Mouse (Mus musculus) forebrain, postnatal 0 days (tissue): ENCODE results near the gene Pgbd5. TPM values are rescaled to one million over a fixed set of nuclear protein-coding genes. Genes with fewer than 3 reads are reported as not detected.

ENCODE experiments used
- ATAC-seq: fragments of 200-750 bp; cut with Nextera tagmentation; 2 replicates; pipeline ENCODE4 v1.8.0; 2017; ENCODE audit warnings: mild to moderate bottlenecking, moderate library complexity
- DNase-seq: peaks from one replicate; pipeline ENCODE4 v3.0.0-alpha.2; 2015
- H3K27ac ChIP-seq: fragments of 300-500 bp; sonication (generic); 2 replicates; pipeline ENCODE4 v1.5.1; 2014; ENCODE audit warnings: low read depth, mild to moderate bottlenecking, antibody characterized with exemption, low read length, moderate library complexity, mixed read lengths
- H3K27me3 ChIP-seq: fragments of 300-500 bp; sonication (generic); 2 replicates; pipeline ENCODE4 v1.6.1; 2014; ENCODE audit warnings: mild to moderate bottlenecking, low read length, mixed read lengths; ENCODE audit not compliant: insufficient read depth
- H3K36me3 ChIP-seq: fragments of 300-500 bp; sonication (generic); 2 replicates; pipeline ENCODE4 v1.6.1; 2014; ENCODE audit warnings: mild to moderate bottlenecking, moderate library complexity; ENCODE audit not compliant: insufficient read depth
- H3K4me1 ChIP-seq: fragments of 300-500 bp; sonication (generic); 2 replicates; pipeline ENCODE4 v1.6.1; 2014; ENCODE audit warnings: antibody characterized with exemption; ENCODE audit not compliant: insufficient read depth
- H3K4me2 ChIP-seq: fragments of 300-500 bp; sonication (generic); 2 replicates; pipeline ENCODE4 v1.6.1; 2014; ENCODE audit warnings: low read depth, mild to moderate bottlenecking, moderate library complexity
- H3K4me3 ChIP-seq: fragments of 300-500 bp; sonication (generic); 2 replicates; pipeline ENCODE4 v1.5.1; 2014; ENCODE audit warnings: low read depth, low read length, mixed read lengths
- H3K9ac ChIP-seq: fragments of 300-500 bp; sonication (generic); 2 replicates; pipeline ENCODE4 v1.6.1; 2014; ENCODE audit warnings: mild to moderate bottlenecking
- H3K9me3 ChIP-seq: fragments of 300-500 bp; sonication (generic); 2 replicates; pipeline ENCODE4 v1.6.1; 2016; ENCODE audit warnings: low read length
- CTCF ChIP-seq: sonication (generic); IDR thresholded peaks from 2 replicates; pipeline ENCODE4 v1.5.1; 2016; ENCODE audit warnings: antibody characterized with exemption, control low read depth, low read depth
- WGBS: fragments of 180-500 bp; shearing (Covaris S2); extraction: QIAGEN DNeasy Blood & Tissue Kit; methylation state at CpG from one replicate; pipeline ENCODE4 v1.1.7; 2014; 5-methylcytosine and 5-hydroxymethylcytosine counted together
- polyA plus RNA-seq: library from polyadenylated mRNA; unstranded; fragments of >200 nt; fragmentation: Nextera tagmentation; extraction: Ambion mirVana; gene quantifications from 2 replicates; pipeline ENCODE4 v1.2.1, GENCODE M21; 2015
- total RNA-seq: library from RNA; depleted of rRNA; stranded (reverse); fragments of >200 nt; gene quantifications from 2 replicates; pipeline ENCODE4 v1.2.3, GENCODE M21; 2014; rRNA removed

Pgbd5 gene
- total and polyA plus RNA-seq, 2 experiments from 2014 or later = 17.3 to 62.5 TPM

GRCm38 (mm10) chr8:124321227-124321840 is 118.1 kb downstream of the Pgbd5 start:
- no peaks in the 10 kb centered on the region for H3K9me3 ChIP-seq
- no peaks in the 10 kb centered on the region for H3K27me3 ChIP-seq
- WGBS = 34% methylated on average over 12 of the region's 12 CpGs
- H3K4me3 ChIP-seq = no peak overlapping the region
- no peak for TF ChIP-seq CTCF
- peaks cover 15% of the 10 kb centered on the region for H3K36me3 ChIP-seq
- ATAC-seq (peak; percentile 75), DNase-seq (peak; percentile 52)
- 0 out of 2 replicates have a peak overlapping the region, but pooled peaks have one; percentile 10 for H3K9ac ChIP-seq
- peak overlapping the region; percentile 70 for H3K27ac ChIP-seq
- 0 out of 2 replicates have a peak overlapping the region, but pooled peaks have one; percentile 2 for H3K4me2 ChIP-seq
- peaks cover 28% of the 10 kb centered on the region for H3K4me1 ChIP-seq

- H3K9me3 ChIP-seq = no peaks in the 10 kb centered on the region
- no peak overlapping the region for H3K4me3 ChIP-seq
- ATAC-seq (no peak), DNase-seq (no peak)
- H3K36me3 ChIP-seq = peaks cover 5% of the 10 kb centered on the region
- no peak for TF ChIP-seq CTCF
- no peak overlapping the region for H3K9ac ChIP-seq
- WGBS = 93% methylated on average over 4 of the region's 4 CpGs
- H3K27me3 ChIP-seq = no peaks in the 10 kb centered on the region
- no peak overlapping the region for H3K4me2 ChIP-seq
- no peak overlapping the region for H3K27ac ChIP-seq
- peaks cover 37% of the 10 kb centered on the region for H3K4me1 ChIP-seq
Observed at GRCm38 (mm10) chr8:124319316-124319652, 120.2 kb downstream of the Pgbd5 start.

Other genes with a start within 250 kb of the Pgbd5 start
- 55.4 and 55.5 TPM in 2 replicates for gene Galnt2, start 208.3 kb downstream of the Pgbd5 start, total RNA-seq
- 58.2 and 63.1 TPM in 2 replicates for gene Galnt2, start 208.3 kb downstream of the Pgbd5 start, polyA plus RNA-seq
- gene Cog2, start 81.1 kb upstream of the Pgbd5 start, total RNA-seq = 30.4 and 32.9 TPM in 2 replicates
- 13.7 and 19.3 TPM in 2 replicates for gene Cog2, start 81.1 kb upstream of the Pgbd5 start, polyA plus RNA-seq
- gene Agt, start 130.0 kb upstream of the Pgbd5 start, total RNA-seq = 27.7 and 29.4 TPM in 2 replicates
- gene Agt, start 130.0 kb upstream of the Pgbd5 start, polyA plus RNA-seq = 18.6 and 30.0 TPM in 2 replicates
- gene Capn9, start 136.5 kb upstream of the Pgbd5 start, total RNA-seq = not detected in 2 replicates
- 0.29 and 0.34 TPM in 2 replicates for gene Capn9, start 136.5 kb upstream of the Pgbd5 start, polyA plus RNA-seq
- 68.2 and 79.7 TPM in 2 replicates for gene 2310022B05Rik, start 223.7 kb upstream of the Pgbd5 start, total RNA-seq
- gene 2310022B05Rik, start 223.7 kb upstream of the Pgbd5 start, polyA plus RNA-seq = 35.7 and 37.8 TPM in 2 replicates